Mouse (Mus musculus): Measurements from ENCODE around the gene Samd8.
A peak's percentile ranks its signal among the peaks of the same experiment; 100 is the strongest.

Gene Samd8

GRCm38 (mm10) chr14:21750008-21750880, at the start of gene Samd8:
Gene Samd8 (plus strand): TSS chr14:21750531.
- peak; percentile 76 for DNase-seq (ENCODE audit: low spot score)

- no peak for DNase-seq (ENCODE audit: low spot score)
Observed at GRCm38 (mm10) chr14:21702691-21703090, 47.6 kb upstream of the Samd8 start.

- no peak for DNase-seq (ENCODE audit: low spot score)
Observed at GRCm38 (mm10) chr14:21703255-21703654, 47.1 kb upstream of the Samd8 start.

GRCm38 (mm10) chr14:21705462-21705861, 44.9 kb upstream of the Samd8 start:
- DNase-seq (ENCODE audit: low spot score): no peak

GRCm38 (mm10) chr14:21706759-21707571, 43.4 kb upstream of the Samd8 start:
- DNase-seq (ENCODE audit: low spot score): no peak

- no peak for DNase-seq (ENCODE audit: low spot score)
Observed at GRCm38 (mm10) chr14:21709545-21709944, 40.8 kb upstream of the Samd8 start.

- no peak for DNase-seq (ENCODE audit: low spot score)
Observed at GRCm38 (mm10) chr14:21711231-21711630, 39.1 kb upstream of the Samd8 start.

GRCm38 (mm10) chr14:21714486-21714885, 35.8 kb upstream of the Samd8 start, which contains the start of gene Dupd1:
Gene Dupd1 (minus strand): TSS chr14:21714576.
- no peak for DNase-seq (ENCODE audit: low spot score)

GRCm38 (mm10) chr14:21719646-21720383, 30.5 kb upstream of the Samd8 start:
- no peak for DNase-seq (ENCODE audit: low spot score)

- DNase-seq (ENCODE audit: low spot score): no peak
Observed at GRCm38 (mm10) chr14:21720430-21721205, 29.7 kb upstream of the Samd8 start.

GRCm38 (mm10) chr14:21722021-21722698, 28.2 kb upstream of the Samd8 start:
- no peak for DNase-seq (ENCODE audit: low spot score)

GRCm38 (mm10) chr14:21729031-21729732, 21.1 kb upstream of the Samd8 start:
- no peak for DNase-seq (ENCODE audit: low spot score)

GRCm38 (mm10) chr14:21729936-21730335, 20.4 kb upstream of the Samd8 start:
- DNase-seq (ENCODE audit: low spot score): no peak

- DNase-seq (ENCODE audit: low spot score): no peak
Observed at GRCm38 (mm10) chr14:21733131-21733905, 17.0 kb upstream of the Samd8 start.

- no peak for DNase-seq (ENCODE audit: low spot score)
Observed at GRCm38 (mm10) chr14:21740345-21740744, 10.0 kb upstream of the Samd8 start.

- no peak for DNase-seq (ENCODE audit: low spot score)
Observed at GRCm38 (mm10) chr14:21741314-21741713, 9.0 kb upstream of the Samd8 start.

- peak; percentile 47 for DNase-seq (ENCODE audit: low spot score)
Observed at GRCm38 (mm10) chr14:21741786-21742185, 8.5 kb upstream of the Samd8 start.

- DNase-seq (ENCODE audit: low spot score): no peak
Observed at GRCm38 (mm10) chr14:21742441-21742840, 7.9 kb upstream of the Samd8 start.

GRCm38 (mm10) chr14:21744169-21744568, 6.2 kb upstream of the Samd8 start:
- DNase-seq (ENCODE audit: low spot score): no peak

Data from ovary, adult 18-20 months (tissue).